Mouse (Mus musculus): ENCODE measurements at regions not wholly inside any gene's neighbourhood (a gene's known extent, or its start where the extent isn't known, plus 50 kb on each side); places are given as distances from the start of the nearest gene placed in this dataset.

DNA sequence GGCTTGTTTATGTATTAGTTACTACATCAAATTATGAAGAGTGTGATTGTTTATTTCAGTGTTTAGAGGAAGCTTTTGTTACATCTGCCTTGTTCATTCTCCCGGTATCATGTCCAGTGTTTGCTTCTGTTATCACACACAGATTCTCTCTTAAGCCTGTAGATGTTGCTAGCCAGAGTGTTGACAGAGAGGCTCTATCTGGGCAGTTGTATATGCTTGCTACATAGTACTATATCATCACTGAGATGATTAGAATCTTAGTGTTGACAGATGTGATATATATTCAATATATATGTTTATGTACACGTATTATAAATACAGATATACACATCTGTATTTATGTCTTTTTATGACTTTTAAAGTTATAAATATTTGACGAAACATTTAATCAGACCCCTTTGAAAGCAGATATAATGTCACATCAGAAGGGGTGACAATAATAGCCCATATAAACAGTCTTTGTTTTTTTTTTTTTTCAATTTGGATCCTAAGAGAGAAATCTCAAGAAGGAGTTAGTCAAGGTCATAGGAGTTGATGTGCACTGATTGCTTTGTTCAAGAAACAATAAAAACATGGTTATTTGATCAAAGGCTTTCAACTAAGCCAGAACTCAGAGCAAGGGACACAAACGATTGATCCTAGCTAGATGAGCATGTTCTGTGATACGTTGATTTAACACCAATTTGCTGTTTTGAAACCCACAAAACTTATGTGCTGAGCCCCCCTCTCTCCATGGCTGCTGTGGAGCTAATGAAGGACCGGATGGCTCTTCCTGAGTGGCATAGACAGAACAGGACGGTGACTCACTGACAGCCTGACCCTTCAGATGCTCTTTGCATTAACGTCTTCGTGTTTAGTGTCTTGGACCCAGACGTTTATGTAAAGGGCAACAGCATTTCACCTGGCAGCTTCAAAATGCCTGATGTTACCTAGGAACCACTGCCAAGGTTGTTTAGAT lies 352.8 kb upstream of the Arglu1 start:
- Histone ChIP-seq H3K4me3 (no peak overlapping the region), H3K9me3 (no peaks in the 10 kb centered on the region), H3K4me2 (no peak overlapping the region), H3K36me3 (no peaks in the 10 kb centered on the region), H3K27ac (replicated peaks) (no peak overlapping the region), H3K27me3 (replicated peaks) (no peaks in the 10 kb centered on the region), H3K9ac (no peak overlapping the region), H3K4me1 (peaks cover 17% of the 10 kb centered on the region)
- ATAC-seq (ENCODE audit: extremely low read depth, insufficient number of reproducible peaks, low FRiP score, low TSS enrichment), result no peak
- WGBS, result 37% methylated on average over 10 of the region's 10 CpGs

DNA sequence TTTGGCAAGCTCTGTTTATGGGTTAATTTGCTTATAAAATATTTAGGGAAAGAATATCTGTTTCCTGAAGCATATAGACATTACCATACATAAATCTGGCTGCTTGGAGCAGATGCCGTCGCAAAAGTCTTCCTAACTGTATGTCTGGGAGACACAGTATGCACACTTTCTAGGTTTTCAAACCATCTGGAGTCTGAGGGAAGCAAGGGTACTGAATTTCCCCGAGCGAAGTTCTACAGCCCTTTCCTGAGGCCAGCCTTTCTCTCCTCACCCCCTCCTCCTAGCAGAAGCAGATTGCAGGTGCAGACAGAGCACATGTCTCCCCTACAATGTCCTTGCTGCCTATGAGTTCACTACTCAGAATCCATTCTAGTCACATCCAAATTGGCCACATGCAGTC lies 338.8 kb upstream of the Arglu1 start:
- WGBS, result 78% methylated on average over 4 of the region's 4 CpGs
- no peak overlapping the region for H3K9ac ChIP-seq
- no peak overlapping the region for H3K4me3 ChIP-seq
- ATAC-seq (ENCODE audit: extremely low read depth, insufficient number of reproducible peaks, low FRiP score, low TSS enrichment), result no peak
- no peak overlapping the region for H3K27ac ChIP-seq (replicated peaks)
- H3K36me3 ChIP-seq, result no peaks in the 10 kb centered on the region
- no peaks in the 10 kb centered on the region for H3K27me3 ChIP-seq (replicated peaks)
- no peaks in the 10 kb centered on the region for H3K4me1 ChIP-seq
- H3K4me2 ChIP-seq, result no peak overlapping the region
- H3K9me3 ChIP-seq, result no peaks in the 10 kb centered on the region

DNA sequence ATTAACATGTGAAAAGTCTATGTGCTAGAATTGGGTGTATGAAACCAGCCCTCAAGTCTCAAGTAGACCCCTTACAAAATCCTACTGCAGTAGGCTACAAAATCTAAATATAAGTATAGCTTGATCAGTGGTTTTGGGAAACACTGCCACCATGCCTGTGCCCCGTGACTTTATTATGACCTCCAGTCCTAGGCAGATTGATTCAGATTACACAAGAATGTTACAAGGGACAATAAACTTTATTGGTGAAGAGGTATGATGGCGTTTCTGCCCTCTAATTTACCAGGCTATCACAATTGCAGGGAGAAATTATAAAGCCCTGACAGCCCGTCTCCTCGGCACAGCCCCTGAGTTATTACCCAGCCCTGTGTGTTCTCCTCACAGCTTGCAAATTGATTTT lies 337.4 kb upstream of the Arglu1 start:
- no peak overlapping the region for H3K27ac ChIP-seq (replicated peaks)
- H3K27me3 ChIP-seq (replicated peaks), result no peaks in the 10 kb centered on the region
- no peaks in the 10 kb centered on the region for H3K36me3 ChIP-seq
- WGBS, result 75% methylated on average over 4 of the region's 4 CpGs
- ATAC-seq (ENCODE audit: extremely low read depth, insufficient number of reproducible peaks, low FRiP score, low TSS enrichment), result no peak
- no peaks in the 10 kb centered on the region for H3K9me3 ChIP-seq
- H3K4me3 ChIP-seq, result no peak overlapping the region
- no peaks in the 10 kb centered on the region for H3K4me1 ChIP-seq
- H3K4me2 ChIP-seq, result no peak overlapping the region
- H3K9ac ChIP-seq, result no peak overlapping the region

DNA sequence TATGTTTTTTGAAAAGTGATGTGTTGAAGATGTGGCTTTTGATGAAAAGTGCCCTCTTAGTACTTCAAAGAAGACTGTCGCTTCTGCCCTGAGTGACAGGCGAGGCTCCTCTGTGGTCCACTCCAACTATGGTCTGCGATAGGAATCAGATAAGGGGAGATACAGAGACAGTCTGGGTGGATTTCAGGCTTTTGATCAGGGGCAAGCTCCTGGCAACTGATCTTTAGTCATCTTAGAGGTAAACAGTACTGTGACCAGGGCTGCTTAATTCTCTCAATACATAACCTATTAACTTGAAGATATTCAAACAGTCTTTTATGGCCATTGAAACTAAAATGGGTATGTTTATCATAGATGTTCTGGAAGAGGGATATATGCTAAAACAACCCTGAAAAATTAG lies 335.6 kb upstream of the Arglu1 start:
- Histone ChIP-seq H3K9ac (no peak overlapping the region), H3K4me2 (no peak overlapping the region), H3K27ac (replicated peaks) (no peak overlapping the region), H3K4me3 (no peak overlapping the region), H3K27me3 (replicated peaks) (no peaks in the 10 kb centered on the region), H3K36me3 (no peaks in the 10 kb centered on the region), H3K9me3 (no peaks in the 10 kb centered on the region), H3K4me1 (no peaks in the 10 kb centered on the region)
- WGBS, result 34% methylated on average over 3 of the region's 3 CpGs
- ATAC-seq (ENCODE audit: extremely low read depth, insufficient number of reproducible peaks, low FRiP score, low TSS enrichment), result no peak

DNA sequence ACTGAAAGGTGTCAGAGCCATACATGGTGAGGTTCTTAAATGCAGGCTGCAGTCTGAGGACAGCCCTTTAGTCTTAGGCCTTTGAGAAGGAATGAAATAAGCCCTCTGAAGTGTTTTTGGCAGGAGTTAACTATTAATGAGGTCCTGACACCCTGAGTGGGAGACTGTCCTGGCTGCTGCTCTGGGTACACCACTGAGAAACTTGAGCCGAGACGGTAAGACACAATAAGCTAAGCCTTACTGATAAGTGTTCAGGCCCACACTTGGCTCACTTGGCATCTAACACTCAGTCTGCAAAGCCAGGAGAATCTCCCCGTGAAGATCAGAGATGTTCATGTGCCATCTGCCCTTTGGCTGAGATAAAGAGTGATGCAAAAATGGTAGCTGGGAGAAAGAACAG lies 335.1 kb upstream of the Arglu1 start:
- Histone ChIP-seq H3K4me1 (0 out of 2 replicates have a peak, but pooled peaks cover 3% of the 10 kb centered on the region), H3K4me3 (no peak overlapping the region), H3K9me3 (no peaks in the 10 kb centered on the region), H3K9ac (no peak overlapping the region), H3K27ac (replicated peaks) (no peak overlapping the region), H3K27me3 (replicated peaks) (no peaks in the 10 kb centered on the region), H3K36me3 (no peaks in the 10 kb centered on the region), H3K4me2 (no peak overlapping the region)
- no peak for ATAC-seq (ENCODE audit: extremely low read depth, insufficient number of reproducible peaks, low FRiP score, low TSS enrichment)
- 23% methylated on average over 3 of the region's 3 CpGs for WGBS

DNA sequence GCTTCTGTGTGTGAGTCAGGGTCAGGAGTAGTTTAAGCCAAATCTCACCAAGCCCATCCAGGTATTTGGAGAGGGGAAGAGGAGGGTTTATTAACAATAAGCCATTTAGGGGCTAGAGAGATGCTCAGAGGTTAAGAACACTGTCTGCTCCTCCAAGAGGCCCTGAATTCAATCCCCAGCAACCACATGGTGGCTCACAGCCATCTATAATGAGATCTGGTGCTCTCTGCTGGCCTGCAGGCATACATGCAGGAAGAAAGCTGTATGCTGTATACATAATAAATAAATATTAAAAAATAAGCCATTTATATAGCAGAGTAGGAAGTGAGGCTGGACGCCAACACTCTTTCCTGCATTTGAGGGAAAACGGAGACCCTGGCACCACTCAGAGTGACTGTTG lies 330.4 kb upstream of the Arglu1 start:
- ATAC-seq (ENCODE audit: extremely low read depth, insufficient number of reproducible peaks, low FRiP score, low TSS enrichment), result no peak
- Histone ChIP-seq H3K27me3 (replicated peaks) (no peaks in the 10 kb centered on the region), H3K4me1 (0 out of 2 replicates have a peak, but pooled peaks cover 8% of the 10 kb centered on the region), H3K9ac (no peak overlapping the region), H3K9me3 (no peaks in the 10 kb centered on the region), H3K27ac (replicated peaks) (no peak overlapping the region), H3K4me2 (no peak overlapping the region), H3K4me3 (no peak overlapping the region), H3K36me3 (no peaks in the 10 kb centered on the region)
- 85% methylated on average over 2 of the region's 2 CpGs for WGBS

DNA sequence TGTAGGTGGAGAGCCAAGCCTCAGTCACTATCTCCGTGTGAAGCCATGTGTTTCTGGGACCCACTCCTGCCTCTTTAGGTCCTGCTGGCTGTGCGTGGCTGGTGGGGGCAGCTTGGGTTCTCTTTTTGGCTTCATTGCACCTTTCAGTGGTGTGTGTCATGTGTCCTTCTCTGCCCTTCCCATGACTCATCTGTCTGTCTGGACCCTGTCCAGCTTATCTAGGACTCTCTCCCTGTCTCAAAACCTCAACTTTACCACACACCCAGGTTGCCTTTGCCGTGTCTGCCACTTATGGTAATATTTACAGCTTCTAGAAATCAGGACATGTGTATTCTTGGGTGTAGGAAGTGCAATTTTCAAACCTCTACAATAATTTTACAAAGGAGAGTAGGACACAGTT lies 329.9 kb upstream of the Arglu1 start:
- Histone ChIP-seq H3K4me2 (no peak overlapping the region), H3K27ac (replicated peaks) (no peak overlapping the region), H3K9me3 (no peaks in the 10 kb centered on the region), H3K4me3 (no peak overlapping the region), H3K36me3 (no peaks in the 10 kb centered on the region), H3K4me1 (0 out of 2 replicates have a peak, but pooled peaks cover 8% of the 10 kb centered on the region), H3K27me3 (replicated peaks) (no peaks in the 10 kb centered on the region), H3K9ac (no peak overlapping the region)
- ATAC-seq (ENCODE audit: extremely low read depth, insufficient number of reproducible peaks, low FRiP score, low TSS enrichment), result no peak
- 42% methylated on average over 3 of the region's 3 CpGs for WGBS

DNA sequence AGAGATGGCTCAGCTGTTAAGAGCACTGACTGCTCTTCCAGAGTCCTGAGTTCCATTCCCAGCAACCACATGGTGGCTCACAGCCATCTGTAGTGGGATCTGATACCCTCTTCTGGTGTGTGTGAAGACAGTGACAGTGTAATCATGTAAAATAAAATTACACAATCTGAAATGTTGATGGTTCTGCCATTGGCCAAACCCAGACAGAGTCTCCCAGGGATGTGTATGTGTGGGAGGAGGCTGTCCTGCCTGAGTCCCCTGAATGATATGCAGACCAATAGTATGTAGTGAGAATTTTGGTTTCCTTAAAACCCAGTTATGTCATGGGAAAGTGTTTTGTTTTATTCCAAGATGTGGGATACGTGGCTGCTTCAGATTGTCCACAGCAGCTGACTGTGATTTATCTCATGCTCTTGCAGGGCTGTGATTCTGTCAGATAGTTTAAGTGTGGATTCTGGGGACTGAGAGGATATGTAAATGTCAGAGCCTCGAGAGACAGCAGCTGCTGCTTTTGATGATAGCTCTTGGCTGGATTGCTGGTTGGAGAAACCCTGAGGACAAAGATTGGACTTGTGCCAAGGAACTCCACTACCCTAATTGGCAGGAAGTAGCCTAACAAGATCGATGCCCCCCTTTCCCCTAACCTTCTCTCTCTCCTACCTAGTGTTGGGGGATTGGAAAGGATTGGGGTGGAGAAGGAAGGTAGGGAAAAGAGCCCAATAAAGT lies 321.6 kb upstream of the Arglu1 start:
- no peak overlapping the region for H3K27ac ChIP-seq (replicated peaks)

DNA sequence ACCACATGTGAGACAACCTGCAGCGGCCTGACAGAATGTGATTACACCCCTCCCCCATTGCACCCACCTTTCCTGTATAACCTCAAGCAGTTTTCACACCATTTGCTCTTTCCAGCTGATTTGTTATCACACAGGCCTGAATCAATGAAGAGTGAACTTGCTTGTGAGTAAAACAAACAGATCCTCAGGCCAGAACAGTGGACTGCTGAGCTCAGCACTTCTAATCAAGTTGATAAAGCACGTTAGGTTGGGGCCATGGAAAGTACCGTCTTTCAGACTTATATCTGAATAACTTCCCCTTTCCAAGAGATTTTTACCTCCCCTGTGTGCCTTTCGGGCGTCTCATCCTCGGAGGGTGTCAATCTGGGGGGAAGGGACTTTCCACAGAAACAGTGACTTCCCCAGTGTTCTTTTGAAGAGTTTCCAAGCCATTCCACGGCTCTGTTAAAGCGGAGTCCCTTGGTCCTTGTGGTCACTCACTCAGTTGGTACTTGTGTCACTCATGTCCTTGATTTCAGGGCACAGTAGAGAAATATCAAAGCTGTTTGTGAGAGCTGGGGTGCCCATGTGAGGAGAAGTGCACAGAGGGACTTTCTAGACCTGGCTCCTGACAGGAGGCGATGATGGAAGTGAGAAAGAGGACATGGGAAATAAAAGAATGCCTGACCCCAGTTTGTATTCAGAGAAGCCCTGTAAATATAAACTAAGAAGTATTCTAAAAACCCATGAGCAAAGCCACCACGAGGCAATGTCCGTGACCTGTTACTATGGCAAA lies 317.9 kb upstream of the Arglu1 start:
- H3K4me1 ChIP-seq, result peaks cover 11% of the 10 kb centered on the region; the same call in 1 of the 2 replicates
- ATAC-seq (ENCODE audit: extremely low read depth, insufficient number of reproducible peaks, low FRiP score, low TSS enrichment), result no peak

More for the DNA sequence above, 321.6 kb upstream of the Arglu1 start:
- 20% methylated on average over 3 of the region's 3 CpGs for WGBS
- Histone ChIP-seq H3K36me3 (no peaks in the 10 kb centered on the region), H3K4me1 (peaks cover 11% of the 10 kb centered on the region; the same call in 1 of the 2 replicates), H3K27me3 (replicated peaks) (no peaks in the 10 kb centered on the region), H3K4me2 (no peak overlapping the region), H3K9ac (no peak overlapping the region), H3K4me3 (no peak overlapping the region), H3K9me3 (no peaks in the 10 kb centered on the region)
- ATAC-seq (ENCODE audit: extremely low read depth, insufficient number of reproducible peaks, low FRiP score, low TSS enrichment), result no peak

DNA sequence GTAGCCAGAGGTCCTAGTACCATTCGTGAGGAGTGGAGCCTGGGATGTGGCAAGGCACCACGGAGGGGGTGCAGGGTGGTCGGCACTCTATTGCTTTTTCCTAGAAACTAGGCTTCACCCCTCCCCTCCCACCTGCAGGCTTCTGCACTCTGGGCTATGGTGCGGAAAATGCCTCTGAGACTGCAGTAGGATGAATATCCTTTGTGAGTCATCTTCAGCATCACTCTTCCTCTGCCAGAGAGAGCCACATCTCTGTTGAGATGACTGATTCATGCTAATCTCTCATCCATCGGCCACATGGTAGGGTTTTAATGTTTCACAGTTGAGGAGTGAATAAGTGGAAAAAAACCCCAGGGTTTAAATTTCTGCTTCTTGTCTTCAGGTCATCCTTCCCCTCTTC lies 309.6 kb upstream of the Arglu1 start:
- Histone ChIP-seq H3K4me3 (no peak overlapping the region), H3K36me3 (no peaks in the 10 kb centered on the region), H3K4me1 (no peaks in the 10 kb centered on the region), H3K4me2 (no peak overlapping the region), H3K27me3 (replicated peaks) (no peaks in the 10 kb centered on the region), H3K9ac (no peak overlapping the region), H3K27ac (replicated peaks) (no peak overlapping the region), H3K9me3 (no peaks in the 10 kb centered on the region)
- no peak for ATAC-seq (ENCODE audit: extremely low read depth, insufficient number of reproducible peaks, low FRiP score, low TSS enrichment)
- WGBS, result 70% methylated on average over 5 of the region's 5 CpGs

More for the DNA sequence above, 317.9 kb upstream of the Arglu1 start:
- Histone ChIP-seq H3K36me3 (no peaks in the 10 kb centered on the region), H3K9me3 (no peaks in the 10 kb centered on the region; the same call in 1 of the 2 replicates), H3K9ac (no peak overlapping the region), H3K4me2 (no peak overlapping the region), H3K4me3 (no peak overlapping the region), H3K27ac (replicated peaks) (0 out of 2 replicates have a peak overlapping the region, but pooled peaks have one; percentile 32), H3K27me3 (replicated peaks) (no peaks in the 10 kb centered on the region)
- 50% methylated on average over 11 of the region's 11 CpGs for WGBS

DNA sequence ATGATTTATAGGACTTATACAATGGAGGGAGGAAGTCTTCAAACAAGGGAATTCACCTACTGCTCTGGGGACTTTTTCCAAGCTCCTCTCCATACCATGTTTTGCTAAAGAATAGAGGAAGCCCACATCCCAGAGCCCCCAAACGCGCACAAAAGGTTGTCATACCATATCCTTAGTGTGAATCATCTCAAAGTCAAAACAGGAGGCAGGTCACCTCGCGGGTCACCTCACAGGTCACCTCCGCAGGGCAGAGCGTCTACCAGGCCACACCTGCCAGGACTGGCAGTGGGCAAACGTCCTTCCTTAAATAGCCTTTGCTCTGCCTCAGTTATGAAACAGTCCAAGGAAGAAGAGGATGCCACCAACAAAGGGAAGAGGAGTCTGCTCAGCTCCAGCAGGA lies 307.3 kb upstream of the Arglu1 start:
- no peaks in the 10 kb centered on the region for H3K9me3 ChIP-seq
- 69% methylated on average over 7 of the region's 7 CpGs for WGBS

More for the DNA sequence above, 307.3 kb upstream of the Arglu1 start:
- no peak overlapping the region for H3K4me2 ChIP-seq
- H3K9ac ChIP-seq, result no peak overlapping the region
- no peaks in the 10 kb centered on the region for H3K36me3 ChIP-seq
- H3K4me3 ChIP-seq, result no peak overlapping the region
- peaks cover 17% of the 10 kb centered on the region for H3K4me1 ChIP-seq
- H3K27ac ChIP-seq (replicated peaks), result no peak overlapping the region
- H3K27me3 ChIP-seq (replicated peaks), result no peaks in the 10 kb centered on the region
- ATAC-seq (ENCODE audit: extremely low read depth, insufficient number of reproducible peaks, low FRiP score, low TSS enrichment), result no peak

All from heart, embryonic 13.5 days (tissue).